Mouse (Mus musculus) ES-E14 (cell line): Measurements from ENCODE around the gene Crabp1.

Experiments
- CHD2 ChIP-seq: IDR thresholded peaks from 2 replicates; pipeline ENCODE4 v1.6.1; 2014; ENCODE audit warnings: mild to moderate bottlenecking, low read depth, low read length, inconsistent platforms
- HCFC1 ChIP-seq: IDR thresholded peaks from 2 replicates; pipeline ENCODE4 v1.6.1; 2012; ENCODE audit warnings: low read length, inconsistent platforms, borderline replicate concordance; ENCODE audit not compliant: insufficient read depth
- ZC3H11A ChIP-seq: IDR thresholded peaks from 2 replicates; pipeline ENCODE4 v1.6.1; 2012; ENCODE audit warnings: low read depth, mild to moderate bottlenecking, inconsistent platforms, low read length, borderline replicate concordance
- ZNF384 ChIP-seq: IDR thresholded peaks from 2 replicates; pipeline ENCODE4 v1.6.1; 2012; ENCODE audit warnings: low read depth, low read length, inconsistent platforms

DNA sequence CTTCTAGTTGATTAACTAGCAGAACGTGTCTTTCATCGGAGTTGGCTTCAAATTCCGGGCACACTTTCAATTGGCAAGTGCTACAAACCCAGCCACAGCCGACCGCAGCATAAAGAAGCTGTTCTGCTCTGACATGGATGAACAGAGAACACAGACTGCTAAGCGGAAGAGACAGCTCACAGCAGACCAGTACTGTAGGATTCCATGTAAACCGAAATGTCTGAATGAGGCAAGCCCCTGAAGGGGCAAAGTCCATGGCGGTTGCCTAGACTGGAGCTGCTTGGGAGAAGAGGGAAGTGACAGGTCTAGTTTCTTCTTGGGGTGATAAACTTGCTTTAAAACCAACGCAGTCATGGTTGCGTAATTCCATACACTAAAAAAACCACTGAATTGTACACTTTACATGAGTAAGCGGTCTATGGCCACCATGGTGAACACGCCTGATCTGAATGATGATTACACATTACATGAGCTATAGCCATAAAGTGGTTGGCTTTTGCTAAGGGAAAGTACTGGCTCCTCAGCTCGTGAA is 12.0 kb downstream of the Crabp1 start:
- TF ChIP-seq ZNF384: no peak
- no peak for TF ChIP-seq CHD2
- TF ChIP-seq HCFC1: no peak
- TF ChIP-seq ZC3H11A: no peak
